Mouse (Mus musculus) limb, embryonic 10.5 days (tissue): ENCODE data around the gene Defb41. TPM values are rescaled to one million over a fixed set of nuclear protein-coding genes. Genes with fewer than 3 reads are reported as not detected.

ENCODE experiments used
- polyA plus RNA-seq: library from polyadenylated mRNA; unstranded; fragments of >200 nt; fragmentation: Nextera tagmentation; extraction: Ambion mirVana; gene quantifications from 2 replicates; pipeline ENCODE4 v1.2.1, GENCODE M21; 2016

Defb41 gene
- polyA plus RNA-seq, 1 experiment from 2014 or later: not detected

Other genes starting within 250 kb of the Defb41 start
- not detected in 2 replicates for gene Crisp4, start 119.2 kb downstream of the Defb41 start, polyA plus RNA-seq
- not detected in 2 replicates for gene Defb18, start 27.7 kb downstream of the Defb41 start, polyA plus RNA-seq